Mouse (Mus musculus): Measurements from ENCODE around the gene Opa3.

DNA sequence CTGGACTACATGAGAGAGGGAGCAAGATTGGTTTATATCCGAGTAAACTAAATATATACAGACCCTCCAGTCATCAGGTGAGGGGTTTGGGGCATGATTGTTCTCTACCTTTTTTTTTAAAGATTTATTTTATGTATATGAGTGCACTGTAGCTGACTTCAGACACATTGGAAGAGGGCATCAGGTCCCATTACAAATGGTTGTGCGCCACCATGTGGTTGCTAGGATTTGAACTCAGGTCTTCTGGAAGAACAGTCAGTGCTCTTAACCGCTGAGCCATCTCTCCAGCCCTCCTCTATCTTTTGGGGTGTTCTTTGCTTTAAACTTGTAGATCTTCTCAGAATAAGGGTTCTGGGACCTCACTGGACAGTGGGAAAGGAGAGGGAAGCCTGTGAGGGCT lies 8.1 kb upstream of the Opa3 start:
- no peak for TF ChIP-seq FLI1 (IDR thresholded peaks at IDR 0.05; ENCODE audit: low read length)
- no peak for TF ChIP-seq GATA1 (IDR thresholded peaks at IDR 0.05; ENCODE audit: borderline replicate concordance, low read length)

Data from megakaryocyte, embryonic 14.5 days (primary cell).